Mouse (Mus musculus) neural tube, embryonic 11.5 days (tissue): ENCODE measurements at regions not wholly inside any gene's neighbourhood (a gene's known extent, or its start where the extent isn't known, plus 50 kb on each side); places are given as distances from the start of the nearest gene placed in this dataset.

ENCODE experiments used
- ATAC-seq: fragments of 200-750 bp; cut with Nextera tagmentation; 2 replicates; pipeline ENCODE4 v1.8.0; 2017; ENCODE audit warnings: moderate number of reproducible peaks, mild to moderate bottlenecking, moderate TSS enrichment, moderate library complexity; ENCODE audit not compliant: insufficient read depth, low FRiP score, low TSS enrichment
- DNase-seq: peaks from one replicate; pipeline ENCODE4 v3.0.0-alpha.2; 2015; ENCODE audit warnings: low spot score
- H3K27ac ChIP-seq: fragments of 300-500 bp; sonication (generic); 2 replicates; pipeline ENCODE4 v1.5.1; 2014; ENCODE audit warnings: low read depth, mild to moderate bottlenecking, low read length
- H3K27me3 ChIP-seq: fragments of 300-500 bp; sonication (generic); 2 replicates; pipeline ENCODE4 v1.6.1; 2014; ENCODE audit warnings: mild to moderate bottlenecking, low read length, mixed read lengths; ENCODE audit not compliant: control insufficient read depth, insufficient read depth
- H3K36me3 ChIP-seq: fragments of 300-500 bp; sonication (generic); 2 replicates; pipeline ENCODE4 v1.6.1; 2014; ENCODE audit warnings: mild to moderate bottlenecking, low read length, moderate library complexity, mixed read lengths; ENCODE audit not compliant: control insufficient read depth, insufficient read depth
- H3K4me1 ChIP-seq: fragments of 300-500 bp; sonication (generic); 2 replicates; pipeline ENCODE4 v1.6.1; 2014; ENCODE audit warnings: low read length, mixed read lengths; ENCODE audit not compliant: control insufficient read depth, insufficient read depth
- H3K4me2 ChIP-seq: fragments of 300-500 bp; sonication (generic); 2 replicates; pipeline ENCODE4 v1.6.1; 2014; ENCODE audit warnings: low read depth, mild to moderate bottlenecking, moderate library complexity
- H3K4me3 ChIP-seq: fragments of 300-500 bp; sonication (generic); 2 replicates; pipeline ENCODE4 v1.5.1; 2014; ENCODE audit warnings: low read depth, low read length
- H3K9ac ChIP-seq: fragments of 300-500 bp; sonication (generic); 2 replicates; pipeline ENCODE4 v1.6.1; 2014; ENCODE audit warnings: mild to moderate bottlenecking, low read length
- H3K9me3 ChIP-seq: fragments of 300-500 bp; sonication (generic); 2 replicates; pipeline ENCODE4 v1.6.1; 2016; ENCODE audit warnings: low read length; ENCODE audit not compliant: control insufficient read depth
- WGBS: fragments of 180-500 bp; shearing (Covaris S2); extraction: QIAGEN DNeasy Blood & Tissue Kit; methylation state at CpG from one replicate; pipeline ENCODE4 v1.1.7; 2014; 5-methylcytosine and 5-hydroxymethylcytosine counted together

- 92% methylated on average over 13 of the region's 13 CpGs for WGBS
- H3K9me3 ChIP-seq = no peaks in the 10 kb centered on the region
- H3K36me3 ChIP-seq = no peaks in the 10 kb centered on the region
- H3K27ac ChIP-seq = no peak overlapping the region
- no peak overlapping the region for H3K4me3 ChIP-seq
- H3K9ac ChIP-seq = no peak overlapping the region
- no peak for DNase-seq
- H3K27me3 ChIP-seq = no peaks in the 10 kb centered on the region
- no peak overlapping the region for H3K4me2 ChIP-seq
- H3K4me1 ChIP-seq = no peaks in the 10 kb centered on the region
- ATAC-seq = no peak
These were observed 185.4 kb upstream of the Gk2 start for GRCm38 (mm10) chr5:97642251-97642650.

DNA sequence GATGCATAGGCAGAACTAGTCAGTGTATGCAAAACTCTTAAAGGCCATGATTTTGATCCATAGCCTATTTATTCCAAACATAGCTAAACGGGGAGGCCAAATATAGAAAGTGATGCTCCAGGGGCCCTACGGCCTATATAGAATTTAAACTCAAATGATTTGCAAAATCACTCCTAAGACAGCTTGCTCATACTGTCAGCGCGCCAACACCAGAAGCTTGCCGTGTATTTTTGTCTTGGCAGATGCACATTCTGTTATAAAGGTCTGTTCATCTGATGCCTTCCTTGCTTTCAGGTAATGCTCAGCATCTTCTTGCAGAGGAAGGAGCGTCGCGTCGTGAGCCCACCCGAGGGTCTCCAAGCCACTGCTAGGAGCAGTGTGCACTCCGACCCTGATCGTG is 184.8 kb upstream of the Gk2 start:
- ATAC-seq (no peak), DNase-seq (no peak)
- Histone ChIP-seq H3K27ac (no peak overlapping the region), H3K4me2 (no peak overlapping the region), H3K4me1 (no peaks in the 10 kb centered on the region), H3K9ac (no peak overlapping the region), H3K9me3 (no peaks in the 10 kb centered on the region), H3K36me3 (no peaks in the 10 kb centered on the region), H3K4me3 (no peak overlapping the region), H3K27me3 (no peaks in the 10 kb centered on the region)
- 95% methylated on average over 12 of the region's 12 CpGs for WGBS

DNA sequence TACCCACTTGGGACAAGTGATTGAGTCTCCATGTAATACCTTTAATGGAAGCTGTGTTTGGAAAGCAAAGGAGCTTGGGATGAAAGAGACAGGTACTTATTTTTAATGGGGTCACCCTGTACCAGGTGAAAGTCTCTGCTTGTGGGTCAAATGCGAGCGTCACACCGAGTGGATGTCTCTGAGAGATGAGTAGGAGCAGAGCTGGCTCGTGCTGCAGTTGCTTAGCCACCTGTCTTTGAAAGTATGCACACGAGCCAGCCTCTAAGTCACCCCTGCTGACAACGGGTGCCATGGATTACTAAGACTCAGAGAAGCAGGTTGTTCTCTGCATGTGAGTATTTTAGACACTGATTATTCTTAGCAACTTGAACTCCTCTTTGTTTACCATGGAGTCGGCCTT is 179.5 kb upstream of the Gk2 start:
- Histone ChIP-seq H3K36me3 (no peaks in the 10 kb centered on the region), H3K4me2 (no peak overlapping the region), H3K27me3 (no peaks in the 10 kb centered on the region), H3K4me3 (no peak overlapping the region), H3K27ac (no peak overlapping the region), H3K9me3 (no peaks in the 10 kb centered on the region), H3K4me1 (no peaks in the 10 kb centered on the region), H3K9ac (no peak overlapping the region)
- ATAC-seq (no peak), DNase-seq (no peak)
- WGBS = 88% methylated on average over 7 of the region's 7 CpGs

DNA sequence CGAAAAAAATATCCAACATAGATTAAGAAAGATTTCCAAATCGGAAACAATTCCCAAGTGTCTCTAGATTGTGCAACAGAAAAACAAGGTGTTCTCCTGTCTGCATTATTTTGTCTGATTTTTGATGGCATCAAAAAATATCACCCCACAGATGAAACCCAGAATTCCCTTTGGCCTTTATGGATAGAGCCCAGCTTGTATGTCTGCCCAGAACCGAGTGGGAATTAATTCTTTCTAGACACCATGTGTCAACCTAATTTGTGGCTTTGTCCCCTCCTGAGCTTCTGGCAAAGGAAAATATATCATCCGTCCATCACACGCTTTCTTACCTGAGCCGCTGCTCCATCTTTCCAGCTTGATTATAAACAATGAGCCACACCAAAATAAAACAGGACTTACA is 176.9 kb upstream of the Gk2 start:
- 85% methylated on average over 6 of the region's 6 CpGs for WGBS
- DNase-seq (no peak), ATAC-seq (no peak)
- Histone ChIP-seq H3K36me3 (no peaks in the 10 kb centered on the region), H3K4me2 (no peak overlapping the region), H3K27ac (no peak overlapping the region), H3K4me1 (no peaks in the 10 kb centered on the region), H3K4me3 (no peak overlapping the region), H3K9ac (no peak overlapping the region), H3K27me3 (no peaks in the 10 kb centered on the region), H3K9me3 (no peaks in the 10 kb centered on the region)

DNA sequence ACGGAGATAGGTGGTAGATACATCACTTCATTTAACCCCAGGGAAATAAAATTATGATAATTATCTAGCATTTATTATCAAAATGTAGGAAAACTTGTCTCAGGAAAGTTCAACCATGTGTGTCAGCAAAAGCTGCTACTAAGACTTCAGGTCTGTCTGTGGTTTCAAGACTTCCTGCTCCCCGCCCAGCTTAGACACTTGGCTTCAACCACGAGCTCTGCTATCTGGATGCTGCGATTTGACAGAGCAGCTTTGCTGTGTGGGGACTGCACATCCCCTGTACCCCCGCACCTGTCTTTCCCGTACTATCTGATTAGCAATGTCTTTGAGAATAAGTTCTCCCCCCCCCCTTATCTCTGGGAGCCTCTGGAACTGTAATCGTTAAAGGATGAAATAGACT is 176.0 kb upstream of the Gk2 start:
- Histone ChIP-seq H3K27ac (no peak overlapping the region), H3K9ac (no peak overlapping the region), H3K36me3 (no peaks in the 10 kb centered on the region), H3K27me3 (no peaks in the 10 kb centered on the region), H3K4me2 (no peak overlapping the region), H3K9me3 (no peaks in the 10 kb centered on the region), H3K4me3 (no peak overlapping the region), H3K4me1 (no peaks in the 10 kb centered on the region)
- no peak for ATAC-seq
- WGBS = 87% methylated on average over 7 of the region's 7 CpGs
- DNase-seq = no peak

- no peak overlapping the region for H3K4me2 ChIP-seq
- no peak for ATAC-seq
- H3K4me1 ChIP-seq = no peaks in the 10 kb centered on the region
- H3K27ac ChIP-seq = no peak overlapping the region
- no peak overlapping the region for H3K9ac ChIP-seq
- no peaks in the 10 kb centered on the region for H3K36me3 ChIP-seq
- WGBS = 87% methylated on average over 3 of the region's 3 CpGs
- no peaks in the 10 kb centered on the region for H3K9me3 ChIP-seq
- H3K27me3 ChIP-seq = no peaks in the 10 kb centered on the region
- DNase-seq = no peak
- no peak overlapping the region for H3K4me3 ChIP-seq
These were observed 168.4 kb upstream of the Gk2 start for GRCm38 (mm10) chr5:97625200-97625599.

GRCm38 (mm10) chr5:97619890-97620289 is 163.1 kb upstream of the Gk2 start:
- WGBS = 86% methylated on average over 2 of the region's 2 CpGs

GRCm38 (mm10) chr5:97618411-97618810 is 161.6 kb upstream of the Gk2 start:
- no peak for ATAC-seq
- WGBS = 85% methylated on average over 4 of the region's 4 CpGs
- DNase-seq = no peak
- Histone ChIP-seq H3K27me3 (no peaks in the 10 kb centered on the region), H3K9me3 (no peaks in the 10 kb centered on the region), H3K4me1 (no peaks in the 10 kb centered on the region), H3K27ac (no peak overlapping the region), H3K9ac (no peak overlapping the region), H3K4me2 (no peak overlapping the region), H3K36me3 (no peaks in the 10 kb centered on the region), H3K4me3 (no peak overlapping the region)

More at GRCm38 (mm10) chr5:97619890-97620289, 163.1 kb upstream of the Gk2 start:
- no peaks in the 10 kb centered on the region for H3K36me3 ChIP-seq
- DNase-seq (no peak), ATAC-seq (no peak)
- H3K27ac ChIP-seq = no peak overlapping the region
- H3K9ac ChIP-seq = no peak overlapping the region
- H3K4me1 ChIP-seq = no peaks in the 10 kb centered on the region
- H3K4me3 ChIP-seq = no peak overlapping the region
- H3K9me3 ChIP-seq = no peaks in the 10 kb centered on the region
- H3K27me3 ChIP-seq = no peaks in the 10 kb centered on the region
- H3K4me2 ChIP-seq = no peak overlapping the region

- ATAC-seq = no peak
- DNase-seq = no peak
- Histone ChIP-seq H3K27ac (no peak overlapping the region), H3K4me2 (no peak overlapping the region), H3K27me3 (no peaks in the 10 kb centered on the region), H3K4me1 (no peaks in the 10 kb centered on the region), H3K36me3 (no peaks in the 10 kb centered on the region), H3K9ac (no peak overlapping the region), H3K4me3 (no peak overlapping the region), H3K9me3 (no peaks in the 10 kb centered on the region)
- WGBS = 83% methylated on average over 6 of the region's 6 CpGs
These were observed 145.4 kb upstream of the Gk2 start for GRCm38 (mm10) chr5:97602176-97602575.
